Comparison of ENCODE assay signal across 13 mouse cellular contexts in genomic region chr1:87379919-87380318, GRCm38 (mm10). TPM values are rescaled to one million over a fixed set of nuclear protein-coding genes. Genes with fewer than 3 reads are reported as not detected.
DNase-seq lines count a peak whose midpoint lies in the region; ATAC-seq and TF ChIP-seq lines count a peak whose summit lies in the region.
"Had no signal": no experiment of that assay in that cellular context is flagged by ENCODE, and none has a peak within 500 bp of the region (broad histone marks: within the 10 kb centered on the region; RNA-seq: fewer than 3 reads in every experiment).

No protein-coding gene starts in this region.

- no peak for TF ChIP-seq EP300 in liver, postnatal 0 days (IDR thresholded peaks at IDR 0.05; ENCODE audit: low read depth)

- no peaks in the 10 kb centered on the region for H3K9me3 ChIP-seq in forebrain, postnatal 0 days (ENCODE audit: low read length)
- H3K9me3 ChIP-seq in forebrain, embryonic 10.5 days: no peaks in the 10 kb centered on the region
- H3K9me3 ChIP-seq in liver, postnatal 0 days (ENCODE audit: low read length): no peaks in the 10 kb centered on the region
- H3K9me3 ChIP-seq: embryonic facial prominence, embryonic 12.5 days; limb, embryonic 15.5 days had no signal

- no peak overlapping the region for H3K9ac ChIP-seq in forebrain, postnatal 0 days
- no peak overlapping the region for H3K9ac ChIP-seq in liver, postnatal 0 days (replicated peaks)
- H3K9ac ChIP-seq: embryonic facial prominence, embryonic 12.5 days; limb, embryonic 15.5 days had no signal

- no peak for DNase-seq in forebrain, postnatal 0 days
- DNase-seq in forebrain, embryonic 10.5 days (ENCODE audit: extremely low spot score, low spot score): no peak
- DNase-seq in liver, postnatal 0 days: no peak
- DNase-seq in liver: no peak
- peak; percentile 30 for DNase-seq in brain, adult 2 months (ENCODE audit: low read depth, low spot score)
- peak; percentile 46 for DNase-seq in retina, embryonic 14.5 days (ENCODE audit: low spot score)
- no peak for DNase-seq in spleen, postnatal 10 days (ENCODE audit: low spot score in 2 of 2)
- DNase-seq in gastrocnemius, adult 18-20 months (ENCODE audit: low spot score): no peak
- DNase-seq: gastrocnemius, postnatal 10 days; heart, postnatal 14 days; right cerebral cortex, adult 18-20 months had no signal

- no peak overlapping the region for H3K27ac ChIP-seq in forebrain, postnatal 0 days (ENCODE audit: low read depth, low read length)
- H3K27ac ChIP-seq in forebrain, embryonic 10.5 days: no peak overlapping the region
- H3K27ac ChIP-seq in liver, postnatal 0 days (ENCODE audit: low read depth): no peak overlapping the region
- H3K27ac ChIP-seq: embryonic facial prominence, embryonic 12.5 days; limb, embryonic 15.5 days had no signal

- no peak overlapping the region for H3K4me2 ChIP-seq in forebrain, postnatal 0 days (ENCODE audit: low read depth)
- no peak overlapping the region for H3K4me2 ChIP-seq in liver, postnatal 0 days (ENCODE audit: low read depth, low read length)
- H3K4me2 ChIP-seq: embryonic facial prominence, embryonic 12.5 days; limb, embryonic 15.5 days had no signal

- peak; percentile 56 for TF ChIP-seq CTCF in forebrain, postnatal 0 days (IDR thresholded peaks at IDR 0.05; ENCODE audit: low read depth)
- peak; percentile 55 for TF ChIP-seq CTCF in liver, postnatal 0 days (IDR thresholded peaks at IDR 0.05; ENCODE audit: low read depth)

- no peaks in the 10 kb centered on the region for H3K4me1 ChIP-seq in forebrain, postnatal 0 days (ENCODE audit: insufficient read depth)
- no peaks in the 10 kb centered on the region for H3K4me1 ChIP-seq in forebrain, embryonic 10.5 days
- peaks cover 4% of the 10 kb centered on the region; the same call in 1 of the 2 replicates for H3K4me1 ChIP-seq in liver, postnatal 0 days (ENCODE audit: insufficient read depth)
- H3K4me1 ChIP-seq: embryonic facial prominence, embryonic 12.5 days; limb, embryonic 15.5 days had no signal

- H3K4me3 ChIP-seq in forebrain, postnatal 0 days (ENCODE audit: low read depth, low read length): no peak overlapping the region
- H3K4me3 ChIP-seq in forebrain, embryonic 10.5 days: no peak overlapping the region
- no peak overlapping the region for H3K4me3 ChIP-seq in liver, postnatal 0 days (ENCODE audit: low read depth, low read length)
- H3K4me3 ChIP-seq: embryonic facial prominence, embryonic 12.5 days; limb, embryonic 15.5 days had no signal

- H3K36me3 ChIP-seq in forebrain, postnatal 0 days (ENCODE audit: insufficient read depth): peaks cover 9% of the 10 kb centered on the region; the same call in 1 of the 2 replicates
- H3K36me3 ChIP-seq in forebrain, embryonic 10.5 days (replicated peaks): peaks cover 51% of the 10 kb centered on the region
- H3K36me3 ChIP-seq in liver, postnatal 0 days (replicated peaks; ENCODE audit: insufficient read depth, low read length): peaks cover 41% of the 10 kb centered on the region

- 96% methylated on average over 1 of the region's 1 CpGs for WGBS in forebrain, postnatal 0 days
- WGBS in forebrain, embryonic 10.5 days: 91% methylated on average over 1 of the region's 1 CpGs
- WGBS in liver, postnatal 0 days (ENCODE audit: insufficient replicate concordance): 90% methylated on average over 1 of the region's 1 CpGs

- H3K27me3 ChIP-seq in forebrain, postnatal 0 days (ENCODE audit: insufficient read depth, low read length): no peaks in the 10 kb centered on the region
- H3K27me3 ChIP-seq in forebrain, embryonic 10.5 days (ENCODE audit: poor library complexity, severe bottlenecking): no peaks in the 10 kb centered on the region
- no peaks in the 10 kb centered on the region for H3K27me3 ChIP-seq in liver, postnatal 0 days (ENCODE audit: insufficient read depth, low read length)
- H3K27me3 ChIP-seq: embryonic facial prominence, embryonic 12.5 days; limb, embryonic 15.5 days had no signal

- no peak for ATAC-seq in forebrain, postnatal 0 days
- no peak for ATAC-seq in liver, postnatal 0 days

RNA-seq across cellular contexts. Expression of gene Kcnj13, which starts 14.6 kb away (rescaled TPM):
- 1.9 and 4.8 TPM in 2 replicates for total RNA-seq in forebrain, postnatal 0 days (2014; rRNA removed)
- polyA plus RNA-seq in forebrain, postnatal 0 days (2015; fragmentation: Nextera tagmentation; extraction: Ambion mirVana): 17.0 and 17.5 TPM in 2 replicates
- polyA plus RNA-seq in forebrain, embryonic 10.5 days (2016; fragmentation: Nextera tagmentation; extraction: Ambion mirVana): 0.55 and 0.58 TPM in 2 replicates
- polyA plus RNA-seq in liver, postnatal 0 days (2015; fragmentation: Nextera tagmentation; extraction: Ambion mirVana): not detected in 2 replicates
- total RNA-seq in gastrocnemius, adult 18-20 months (2021): under 1 TPM; 0.28 to 0.43 TPM
- total RNA-seq: heart, postnatal 14 days had no signal

RNA-seq across cellular contexts. Expression of gene Gigyf2, which starts 53.1 kb away (rescaled TPM):
- 69.0 and 73.4 TPM in 2 replicates for total RNA-seq in forebrain, postnatal 0 days (2014; rRNA removed)
- polyA plus RNA-seq in forebrain, postnatal 0 days (2015; fragmentation: Nextera tagmentation; extraction: Ambion mirVana): 31.9 and 44.3 TPM in 2 replicates
- 47.4 and 52.6 TPM in 2 replicates for polyA plus RNA-seq in forebrain, embryonic 10.5 days (2016; fragmentation: Nextera tagmentation; extraction: Ambion mirVana)
- polyA plus RNA-seq in liver, postnatal 0 days (2015; fragmentation: Nextera tagmentation; extraction: Ambion mirVana): 12.1 and 13.3 TPM in 2 replicates
- 10 to 100 TPM; 31.9 to 42.2 TPM for total RNA-seq in gastrocnemius, adult 18-20 months (2021)

Comparison
In these comparisons a context has a peak if more than half of its experiments do, and no peak if none do; other contexts are left out.
1. RNA of gene Kcnj13, which starts 14.6 kb away (polyA plus RNA-seq): 17.0 to 17.5 TPM in forebrain, postnatal 0 days; 0.55 to 0.58 TPM in forebrain, embryonic 10.5 days and not detected in liver, postnatal 0 days; every median in the first group is over 10 times any median in the second.
2. DNase-seq: peak in brain, adult 2 months (single experiment) and retina, embryonic 14.5 days (single experiment); none in forebrain, postnatal 0 days (single experiment), forebrain, embryonic 10.5 days (single experiment), liver, postnatal 0 days (single experiment), liver (single experiment), spleen, postnatal 10 days (0 of 2) and gastrocnemius, adult 18-20 months (single experiment).